17 mouse cellular contexts compared by ENCODE assay signal in the genomic region with DNA sequence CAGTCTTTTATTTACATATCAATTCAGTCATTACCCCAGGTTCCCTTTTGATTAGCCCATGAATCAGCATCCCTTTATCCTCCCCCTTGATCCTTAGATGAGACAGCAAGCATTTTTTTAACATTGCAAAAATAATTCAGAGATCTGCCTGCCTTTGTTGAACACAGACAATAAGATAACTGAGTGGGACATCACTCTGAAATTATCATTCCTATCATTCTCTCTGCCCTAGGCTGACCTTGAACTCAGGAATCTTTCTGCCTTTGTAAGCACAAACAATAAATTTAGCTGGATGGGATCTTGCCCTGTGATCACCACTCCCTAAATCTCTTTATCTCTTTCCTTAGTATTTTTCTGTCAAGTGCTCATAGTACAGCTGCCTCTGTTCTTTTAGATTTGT. TPM values are rescaled to one million over a fixed set of nuclear protein-coding genes. Genes with fewer than 3 reads are reported as not detected.
"Had no signal": no experiment of that assay in that cellular context is flagged by ENCODE, and none has a peak within 500 bp of the region (broad histone marks: within the 10 kb centered on the region; RNA-seq: fewer than 3 reads in every experiment).

No protein-coding gene starts in this region.

- DNase-seq: retina, postnatal 1 day; right cerebral cortex, adult 18-20 months; right cerebral cortex, postnatal 14 days; right cerebral cortex, postnatal 25 days; right cerebral cortex, postnatal 4 days; spleen, adult 18-20 months; thymus, adult 18-20 months; thymus, adult 2 months; thymus, postnatal 25 days; thymus, postnatal 36 days; thymus, postnatal 4 days had no signal

- H3K4me3 ChIP-seq: neural tube, embryonic 12.5 days; neural tube, embryonic 13.5 days; neural tube, embryonic 15.5 days; stomach, embryonic 15.5 days had no signal

- H3K27ac ChIP-seq: neural tube, embryonic 12.5 days; neural tube, embryonic 13.5 days; neural tube, embryonic 15.5 days; stomach, embryonic 15.5 days; stomach, postnatal 0 days had no signal

RNA-seq across cellular contexts. Expression of a gene that starts 27.7 kb away (rescaled TPM):
- total RNA-seq: neutrophil, adult 5-6 weeks had no signal
